Mouse (Mus musculus): ENCODE measurements at regions not wholly inside any gene's neighbourhood (a gene's known extent, or its start where the extent isn't known, plus 50 kb on each side); places are given as distances from the start of the nearest gene placed in this dataset.
A peak's percentile ranks its signal among the peaks of the same experiment; 100 is the strongest.

GRCm38 (mm10) chr10:97375824-97376223, 103.6 kb upstream of the Dcn start:
- TF ChIP-seq CTCF (IDR thresholded peaks at IDR 0.05; ENCODE audit: control insufficient read depth, insufficient read depth, low read length), result peak; percentile 49; the same call in 1 of the 2 replicates
- TF ChIP-seq POLR2A (IDR thresholded peaks at IDR 0.05; ENCODE audit: borderline replicate concordance, control insufficient read depth, low read depth, low read length), result no peak

Measured in bone marrow, adult 2 months (tissue).